Mouse (Mus musculus) urinary bladder, adult 18-20 months (tissue): ENCODE measurements at regions not wholly inside any gene's neighbourhood (a gene's known extent, or its start where the extent isn't known, plus 50 kb on each side); places are given as distances from the start of the nearest gene placed in this dataset.

Source experiments
- DNase-seq, 2 experiments: peaks; one replicate each; pipeline ENCODE4 v3.0.0; 2022; ENCODE audit warnings: low spot score in 2 of 2, mixed read lengths in 2 of 2

GRCm38 (mm10) chr17:47065307-47065901 is 55.0 kb upstream of the Ubr2 start:
- DNase-seq = peak; percentile 30 to 45

GRCm38 (mm10) chr17:47064592-47065306 is 54.4 kb upstream of the Ubr2 start:
- DNase-seq = peak; percentile 36 to 42

GRCm38 (mm10) chr17:47064006-47064405 is 53.6 kb upstream of the Ubr2 start:
- DNase-seq = no peak

GRCm38 (mm10) chr17:47061031-47061620 is 50.8 kb upstream of the Ubr2 start:
- no peak for DNase-seq
